Mouse (Mus musculus) forebrain, embryonic 16.5 days (tissue): ENCODE measurements around the gene Slc25a33. TPM values are rescaled to one million over a fixed set of nuclear protein-coding genes. Genes with fewer than 3 reads are reported as not detected.
"Not testable (repeated sequence)": the region's sequence is repeated elsewhere in the genome, so short reads cannot be mapped to it uniquely, and the experiment has no call there.

ENCODE experiments used
- ATAC-seq: fragments of 200-750 bp; cut with Nextera tagmentation; 2 replicates; pipeline ENCODE4 v1.8.0; 2017; ENCODE audit warnings: mild to moderate bottlenecking, moderate library complexity
- H3K27ac ChIP-seq: fragments of 300-500 bp; sonication (generic); 2 replicates; pipeline ENCODE4 v1.5.1; 2014; ENCODE audit warnings: low read length, control low read depth
- H3K27me3 ChIP-seq: fragments of 300-500 bp; sonication (generic); replicated peaks from 2 replicates; pipeline ENCODE4 v1.6.1; 2014; ENCODE audit warnings: low read length; ENCODE audit not compliant: control insufficient read depth, insufficient read depth
- H3K36me3 ChIP-seq: fragments of 300-500 bp; sonication (generic); 2 replicates; pipeline ENCODE4 v1.6.1; 2014; ENCODE audit not compliant: control insufficient read depth, insufficient read depth
- H3K4me1 ChIP-seq: fragments of 300-500 bp; sonication (generic); replicated peaks from 2 replicates; pipeline ENCODE4 v1.6.1; 2014; ENCODE audit warnings: low read length; ENCODE audit not compliant: control insufficient read depth, insufficient read depth
- H3K4me2 ChIP-seq: fragments of 300-500 bp; sonication (generic); 2 replicates; pipeline ENCODE4 v1.6.1; 2014; ENCODE audit warnings: mild to moderate bottlenecking, low read length, control low read depth
- H3K4me3 ChIP-seq: fragments of 300-500 bp; sonication (generic); replicated peaks from 2 replicates; pipeline ENCODE4 v1.5.1; 2014; ENCODE audit warnings: mild to moderate bottlenecking, low read length, control low read depth
- H3K9ac ChIP-seq: fragments of 300-500 bp; sonication (generic); replicated peaks from 2 replicates; pipeline ENCODE4 v1.6.1; 2014; ENCODE audit warnings: low read depth, low read length, control low read depth
- H3K9me3 ChIP-seq: fragments of 300-500 bp; sonication (generic); 2 replicates; pipeline ENCODE4 v1.6.1; 2016; ENCODE audit warnings: low read length; ENCODE audit not compliant: control insufficient read depth
- WGBS: fragments of 180-500 bp; shearing (Covaris S2); extraction: QIAGEN DNeasy Blood & Tissue Kit; methylation state at CpG from one replicate; pipeline ENCODE4 v1.1.7; 2014; 5-methylcytosine and 5-hydroxymethylcytosine counted together
- polyA plus RNA-seq: library from polyadenylated mRNA; unstranded; fragments of >200 nt; fragmentation: Nextera tagmentation; extraction: Ambion mirVana; gene quantifications from 2 replicates; pipeline ENCODE4 v1.2.1, GENCODE M21; 2015

Slc25a33 gene
- polyA plus RNA-seq, result 22.4 and 22.7 TPM in 2 replicates

- H3K36me3 ChIP-seq, result no peaks in the 10 kb centered on the region
- peak within 1 kb of the TSS; percentile 100 for H3K4me2 ChIP-seq
- peaks cover 15% of the 10 kb centered on the region for H3K27me3 ChIP-seq
- peak; percentile 99 for ATAC-seq
- H3K27ac ChIP-seq, result peak within 1 kb of the TSS; percentile 65
- H3K4me1 ChIP-seq, result peaks cover 13% of the 10 kb centered on the region
- H3K4me3 ChIP-seq, result peak within 1 kb of the TSS; percentile 87
- H3K9ac ChIP-seq, result peak within 1 kb of the TSS; percentile 84
- under 1% methylated on average over 45 of the region's 51 CpGs for WGBS
- no peaks in the 10 kb centered on the region for H3K9me3 ChIP-seq
Observed at GRCm38 (mm10) chr4:149774094-149774470, at the start of gene Slc25a33. Gene Slc25a33 (minus strand): TSS chr4:149774277.

- no peak overlapping the region for H3K4me2 ChIP-seq
- H3K4me1 ChIP-seq, result peaks cover 5% of the 10 kb centered on the region
- H3K9ac ChIP-seq, result no peak overlapping the region
- no peak overlapping the region for H3K27ac ChIP-seq
- no peaks in the 10 kb centered on the region for H3K9me3 ChIP-seq
- H3K4me3 ChIP-seq, result no peak overlapping the region
- H3K36me3 ChIP-seq, result no peaks in the 10 kb centered on the region
- ATAC-seq, result no peak
- H3K27me3 ChIP-seq, result no peaks in the 10 kb centered on the region
- WGBS, result 81% methylated on average over 7 of the region's 7 CpGs
Observed at GRCm38 (mm10) chr4:149822586-149823196, 48.6 kb upstream of the Slc25a33 start.

GRCm38 (mm10) chr4:149822126-149822525 is 48.0 kb upstream of the Slc25a33 start:
- Histone ChIP-seq H3K4me1 (peaks cover 5% of the 10 kb centered on the region), H3K27me3 (no peaks in the 10 kb centered on the region), H3K9ac (no peak overlapping the region), H3K36me3 (no peaks in the 10 kb centered on the region), H3K27ac (no peak overlapping the region), H3K9me3 (no peaks in the 10 kb centered on the region), H3K4me3 (no peak overlapping the region), H3K4me2 (no peak overlapping the region)
- 33% methylated on average over 9 of the region's 9 CpGs for WGBS
- no peak for ATAC-seq

GRCm38 (mm10) chr4:149820569-149820968 is 46.5 kb upstream of the Slc25a33 start:
- Histone ChIP-seq H3K4me2 (no peak overlapping the region), H3K36me3 (no peaks in the 10 kb centered on the region), H3K27ac (no peak overlapping the region), H3K27me3 (no peaks in the 10 kb centered on the region), H3K9me3 (no peaks in the 10 kb centered on the region), H3K9ac (no peak overlapping the region), H3K4me1 (peaks cover 5% of the 10 kb centered on the region), H3K4me3 (no peak overlapping the region)
- ATAC-seq, result no peak
- WGBS, result 64% methylated on average over 6 of the region's 6 CpGs

GRCm38 (mm10) chr4:149819195-149819594 is 45.1 kb upstream of the Slc25a33 start:
- Histone ChIP-seq H3K27ac (no peak overlapping the region), H3K9me3 (no peaks in the 10 kb centered on the region), H3K4me3 (no peak overlapping the region), H3K4me1 (peaks cover 5% of the 10 kb centered on the region), H3K36me3 (no peaks in the 10 kb centered on the region), H3K4me2 (no peak overlapping the region), H3K9ac (no peak overlapping the region), H3K27me3 (no peaks in the 10 kb centered on the region)
- no peak for ATAC-seq
- 70% methylated on average over 3 of the region's 3 CpGs for WGBS

- no peak overlapping the region for H3K4me2 ChIP-seq
- H3K9ac ChIP-seq, result no peak overlapping the region
- H3K36me3 ChIP-seq, result no peaks in the 10 kb centered on the region
- H3K27me3 ChIP-seq, result no peaks in the 10 kb centered on the region
- H3K4me1 ChIP-seq, result 0 out of 2 replicates have a peak, but pooled peaks cover 2% of the 10 kb centered on the region
- no peaks in the 10 kb centered on the region for H3K9me3 ChIP-seq
- no peak for ATAC-seq
- H3K4me3 ChIP-seq, result no peak overlapping the region
- WGBS, result 89% methylated on average over 9 of the region's 9 CpGs
- H3K27ac ChIP-seq, result no peak overlapping the region
Observed at GRCm38 (mm10) chr4:149816598-149816997, 42.5 kb upstream of the Slc25a33 start.

- WGBS, result 95% methylated on average over 14 of the region's 14 CpGs
- Histone ChIP-seq H3K27ac (no peak overlapping the region), H3K4me1 (0 out of 2 replicates have a peak, but pooled peaks cover 2% of the 10 kb centered on the region), H3K9me3 (no peaks in the 10 kb centered on the region), H3K27me3 (no peaks in the 10 kb centered on the region), H3K4me3 (no peak overlapping the region), H3K36me3 (no peaks in the 10 kb centered on the region), H3K9ac (no peak overlapping the region), H3K4me2 (no peak overlapping the region)
- no peak for ATAC-seq
Observed at GRCm38 (mm10) chr4:149815586-149815985, 41.5 kb upstream of the Slc25a33 start.

- no peak for ATAC-seq
- H3K4me3 ChIP-seq, result no peak overlapping the region
- 56% methylated on average over 14 of the region's 14 CpGs for WGBS
Observed at GRCm38 (mm10) chr4:149813409-149814184, 39.5 kb upstream of the Slc25a33 start.

GRCm38 (mm10) chr4:149810372-149810771 is 36.3 kb upstream of the Slc25a33 start:
- H3K9ac ChIP-seq, H3K27ac ChIP-seq, H3K4me3 ChIP-seq, H3K27me3 ChIP-seq, H3K9me3 ChIP-seq, H3K4me2 ChIP-seq, ATAC-seq, H3K36me3 ChIP-seq, H3K4me1 ChIP-seq: not testable (repeated sequence)

More at GRCm38 (mm10) chr4:149813409-149814184, 39.5 kb upstream of the Slc25a33 start:
- no peak overlapping the region for H3K4me2 ChIP-seq
- no peaks in the 10 kb centered on the region for H3K9me3 ChIP-seq
- no peaks in the 10 kb centered on the region for H3K36me3 ChIP-seq
- 0 out of 2 replicates have a peak, but pooled peaks cover 2% of the 10 kb centered on the region for H3K4me1 ChIP-seq
- H3K27ac ChIP-seq, result no peak overlapping the region
- H3K27me3 ChIP-seq, result peaks cover 3% of the 10 kb centered on the region; the same call in 1 of the 2 replicates
- H3K9ac ChIP-seq, result no peak overlapping the region
